Mouse (Mus musculus): Measurements from ENCODE around the gene Pptc7.
A peak's percentile ranks its signal among the peaks of the same experiment; 100 is the strongest.

Pptc7 gene

GRCm38 (mm10) chr5:122284183-122285028 is at the start of gene Pptc7:
Gene Pptc7 (plus strand): TSS chr5:122284365.
- peak; percentile 90 for DNase-seq

- DNase-seq, result peak; percentile 79
Observed at GRCm38 (mm10) chr5:122235196-122235836, 48.8 kb upstream of the Pptc7 start.

DNA sequence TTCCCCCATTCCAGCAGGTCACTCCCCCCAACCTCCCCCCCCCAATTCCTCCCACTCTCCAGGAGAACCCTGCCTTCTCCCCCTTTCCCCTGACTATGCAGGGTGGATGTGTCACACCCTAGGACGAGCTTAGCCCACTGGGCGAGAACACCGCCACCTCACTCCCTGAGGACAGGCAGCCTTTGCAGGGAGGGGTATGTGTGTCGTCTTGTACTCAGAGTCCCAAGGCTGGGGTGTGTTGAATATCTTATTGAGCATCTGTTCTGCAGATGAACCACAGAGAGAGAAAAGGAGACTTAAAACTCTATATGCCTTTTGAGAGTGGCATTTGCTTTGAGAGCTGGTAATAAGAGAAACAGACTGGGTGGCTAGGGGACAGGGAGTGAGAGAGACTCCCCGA is 47.0 kb upstream of the Pptc7 start:
- no peak for DNase-seq

GRCm38 (mm10) chr5:122239618-122240017 is 44.5 kb upstream of the Pptc7 start:
- no peak for DNase-seq

DNA sequence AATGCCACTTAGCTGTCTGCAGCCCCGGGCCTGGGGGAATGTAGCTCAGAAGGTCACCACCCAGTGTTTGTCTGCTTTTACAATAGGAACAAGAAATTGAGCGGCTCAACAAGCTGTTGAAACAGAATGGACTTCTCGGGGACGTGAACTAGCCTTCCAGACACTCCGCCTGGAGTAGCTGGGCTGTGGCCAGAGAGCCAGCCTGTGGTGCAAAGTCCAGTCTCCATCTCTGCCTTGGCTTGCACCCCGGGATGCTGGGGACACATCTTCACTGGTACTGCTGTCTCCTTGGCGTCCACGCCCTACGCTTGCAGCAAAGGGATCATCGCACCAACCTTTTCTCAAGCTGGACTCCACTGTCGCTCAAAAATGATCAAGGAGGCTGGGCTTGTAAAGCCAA is 43.6 kb upstream of the Pptc7 start:
- no peak for DNase-seq

- DNase-seq, result no peak
Observed at GRCm38 (mm10) chr5:122240989-122241388, 43.2 kb upstream of the Pptc7 start.

DNA sequence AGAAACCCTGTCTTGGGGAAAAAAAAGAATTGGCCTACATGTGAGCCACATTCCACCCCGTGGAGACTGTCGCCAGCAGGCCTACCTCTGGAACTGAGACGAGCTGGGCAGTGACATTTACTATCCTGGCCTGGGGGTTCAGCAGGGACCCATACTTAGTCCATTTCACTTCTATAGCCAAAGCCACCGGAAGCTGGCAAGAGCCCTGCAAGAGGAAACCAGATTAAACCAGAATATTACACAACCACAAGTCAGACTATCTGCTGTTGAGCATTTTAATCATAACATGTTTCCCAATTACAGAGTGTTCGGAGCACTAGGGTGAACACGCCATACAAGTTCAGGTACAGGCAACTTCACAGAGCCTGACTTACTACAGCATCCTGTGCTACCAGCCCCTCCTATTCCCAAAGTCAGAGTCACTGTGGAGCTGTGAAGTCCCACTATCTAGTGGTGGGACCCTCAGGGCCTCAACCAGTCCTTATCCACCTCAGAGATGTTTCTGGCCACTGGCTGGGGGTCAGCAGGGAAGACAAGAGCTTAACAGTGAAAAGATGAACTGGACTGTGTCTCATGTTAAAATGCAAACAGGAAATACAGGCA is 41.5 kb upstream of the Pptc7 start:
- DNase-seq, result no peak

- no peak for DNase-seq
Observed at GRCm38 (mm10) chr5:122243781-122244523, 40.2 kb upstream of the Pptc7 start.

GRCm38 (mm10) chr5:122245186-122245585 is 39.0 kb upstream of the Pptc7 start:
- DNase-seq, result no peak

GRCm38 (mm10) chr5:122246547-122247167 is 37.5 kb upstream of the Pptc7 start:
- no peak for DNase-seq

DNA sequence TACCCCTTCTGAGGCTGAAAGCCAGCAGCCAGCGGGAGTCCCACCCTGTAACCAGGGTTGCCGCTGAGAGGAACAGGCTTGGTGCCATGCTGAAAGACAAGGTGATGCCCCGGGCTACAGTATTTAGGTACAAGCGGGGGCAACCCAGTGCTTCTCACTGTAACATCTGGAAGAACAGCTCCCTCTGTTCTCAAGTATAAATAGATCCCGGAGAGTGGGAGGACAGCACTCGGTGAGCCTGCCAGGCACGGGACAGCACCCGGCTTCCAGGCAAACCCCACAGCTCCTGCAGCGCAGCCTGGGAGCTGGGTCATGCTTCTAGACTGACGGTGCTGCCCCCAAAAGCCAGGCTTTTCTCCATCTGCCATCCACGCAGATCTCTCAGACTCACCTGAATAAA is 36.6 kb upstream of the Pptc7 start:
- no peak for DNase-seq

DNA sequence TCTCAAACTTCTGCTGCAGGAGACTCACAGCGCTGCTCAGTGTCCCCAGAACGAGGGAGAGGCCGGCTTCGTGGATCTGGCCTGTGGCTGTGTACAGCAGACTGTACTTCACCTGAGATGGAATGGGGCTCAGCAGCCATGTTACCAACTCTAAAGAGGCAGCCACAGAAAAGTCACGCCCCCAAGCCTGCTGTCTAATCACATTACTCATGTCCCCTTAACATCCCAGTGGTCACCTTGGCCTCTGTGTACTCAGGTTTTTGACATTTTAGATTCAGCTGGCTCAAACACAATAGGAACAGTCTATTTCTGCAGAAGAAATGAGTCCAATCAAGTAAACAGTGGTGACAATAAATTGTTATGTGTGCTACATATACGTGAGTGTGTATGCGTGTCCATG is 36.2 kb upstream of the Pptc7 start:
- no peak for DNase-seq

GRCm38 (mm10) chr5:122249281-122249680 is 34.9 kb upstream of the Pptc7 start:
- DNase-seq, result no peak

DNA sequence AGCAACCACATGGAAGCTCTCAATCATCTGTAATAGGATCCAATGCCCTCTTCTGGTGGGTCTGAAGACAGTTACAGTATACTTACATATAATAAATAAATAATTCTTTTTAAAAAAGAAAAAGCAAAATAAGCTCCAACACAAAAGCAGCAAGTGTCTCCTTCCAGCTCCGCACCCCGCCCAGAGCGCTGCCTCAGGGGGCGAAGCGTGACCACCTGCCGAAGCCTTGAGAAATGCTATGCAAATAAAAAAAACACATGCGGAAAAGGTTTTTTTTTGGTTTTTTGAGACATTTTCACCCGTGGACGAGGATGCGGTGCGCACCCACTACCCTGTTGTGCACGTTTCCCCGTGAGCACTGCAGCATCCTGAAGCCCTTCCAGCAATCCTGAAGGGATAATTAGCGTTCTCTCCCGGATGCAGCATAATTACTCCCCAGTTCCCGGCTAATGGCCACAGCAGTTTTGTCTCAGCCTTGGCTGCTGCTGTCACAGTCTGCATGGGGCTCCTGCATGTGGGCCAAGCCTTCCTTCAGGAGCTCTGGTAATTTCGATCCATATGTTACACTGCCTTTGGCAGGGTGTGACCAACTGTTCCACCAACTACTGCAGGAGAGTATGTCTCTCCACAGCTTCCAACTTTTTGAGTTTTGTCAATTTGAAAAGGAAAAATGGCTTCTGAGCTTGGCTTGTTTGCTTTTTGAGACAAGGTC is 32.1 kb upstream of the Pptc7 start:
- no peak for DNase-seq

- no peak for DNase-seq
Observed at GRCm38 (mm10) chr5:122258027-122258741, 26.0 kb upstream of the Pptc7 start.

- peak; percentile 40 for DNase-seq
Observed at GRCm38 (mm10) chr5:122262104-122262503, 22.1 kb upstream of the Pptc7 start.

- DNase-seq, result peak; percentile 89
Observed at GRCm38 (mm10) chr5:122263933-122264905, 19.9 kb upstream of the Pptc7 start, which contains the start of gene Tctn1. Gene Tctn1 (minus strand): TSS chr5:122264460.

- peak; percentile 39 for DNase-seq
Observed at GRCm38 (mm10) chr5:122265187-122265586, 19.0 kb upstream of the Pptc7 start.

GRCm38 (mm10) chr5:122265942-122266341 is 18.2 kb upstream of the Pptc7 start:
- no peak for DNase-seq

- DNase-seq, result no peak
Observed at GRCm38 (mm10) chr5:122267136-122267535, 17.0 kb upstream of the Pptc7 start.
